Mouse (Mus musculus) liver, embryonic 14.5 days (tissue): Measurements from ENCODE around the gene Mthfd1l.

Source experiments
- CTCF ChIP-seq: IDR thresholded peaks from 2 replicates; pipeline ENCODE4 v1.5.1; 2016; ENCODE audit warnings: antibody characterized with exemption, low read depth, control low read depth
- EP300 ChIP-seq: IDR thresholded peaks from 2 replicates; pipeline ENCODE4 v1.6.1; 2016; ENCODE audit warnings: antibody characterized with exemption, low read depth

- TF ChIP-seq EP300 (no peak), CTCF (no peak)
Observed at GRCm38 (mm10) chr10:4198978-4199377, 226.1 kb downstream of the Mthfd1l start.
